Mouse (Mus musculus): ENCODE data around the gene Cyp2c23.

GRCm38 (mm10) chr19:44045847-44046246 lies 16.8 kb upstream of the Cyp2c23 start:
- no peak for TF ChIP-seq POLR2A (IDR thresholded peaks at IDR 0.05; ENCODE audit: insufficient read length, low read depth)
- no peak for TF ChIP-seq POLR2AphosphoS2 (IDR thresholded peaks at IDR 0.05; ENCODE audit: insufficient read length, low read depth)

All from myocyte (in vitro differentiated cells).